Mouse (Mus musculus): ENCODE measurements at regions not wholly inside any gene's neighbourhood (a gene's known extent, or its start where the extent isn't known, plus 50 kb on each side); places are given as distances from the start of the nearest gene placed in this dataset.

DNA sequence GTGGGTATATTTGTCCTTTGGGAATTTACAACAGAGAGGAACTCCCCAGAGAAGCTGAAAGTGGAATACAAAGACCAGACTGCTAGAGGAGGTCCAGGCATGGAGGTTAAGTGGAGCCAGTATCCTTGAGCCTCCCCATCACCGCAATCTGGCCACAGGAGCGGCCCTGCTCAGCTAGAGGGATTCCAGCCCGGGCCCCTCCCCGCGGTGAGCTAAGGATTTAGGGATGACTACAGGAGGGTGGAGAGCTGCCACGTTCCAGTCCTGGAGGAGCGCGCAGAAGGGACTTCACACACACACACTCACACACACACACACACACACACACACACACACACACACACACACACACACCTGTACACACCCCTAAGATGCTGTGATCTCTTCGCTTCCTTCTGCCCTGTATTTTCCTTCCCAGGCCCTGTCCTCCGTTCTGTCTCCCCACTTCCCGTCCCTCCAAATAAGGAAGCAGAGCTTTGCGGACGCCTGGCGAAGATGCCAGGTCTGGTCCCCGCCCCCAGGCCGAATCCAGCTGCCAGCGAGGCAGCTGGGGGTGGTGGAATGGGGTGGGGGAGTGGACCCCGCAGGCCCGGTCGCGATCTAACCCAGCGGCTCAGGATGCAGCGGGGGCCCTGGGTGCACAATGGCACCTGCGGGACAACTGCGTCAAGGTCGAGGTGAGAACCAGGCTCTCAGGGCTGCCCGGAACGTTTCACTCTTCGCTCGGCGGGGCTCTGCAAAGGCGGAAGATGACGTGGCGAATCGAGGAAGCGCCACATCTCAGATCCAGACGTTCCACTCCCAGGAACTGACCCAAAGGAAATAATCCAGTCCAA, 105.3 kb upstream of the Mgme1 start:
- Histone ChIP-seq H3K4me3 (ENCODE audit: low read length) (peak overlapping the region; percentile 79), H3K27me3 (ENCODE audit: control insufficient read depth, insufficient read depth, low read length) (no peaks in the 10 kb centered on the region), H3K4me1 (ENCODE audit: control insufficient read depth, insufficient read depth, low read length) (peaks cover 14% of the 10 kb centered on the region), H3K36me3 (ENCODE audit: control insufficient read depth, insufficient read depth) (no peaks in the 10 kb centered on the region), H3K9ac (ENCODE audit: low read length) (peak overlapping the region; percentile 96), H3K9me3 (replicated peaks; ENCODE audit: control insufficient read depth, low read length) (no peaks in the 10 kb centered on the region), H3K27ac (ENCODE audit: low read length) (peak overlapping the region; percentile 97), H3K4me2 (ENCODE audit: low read depth, low read length) (peak overlapping the region; percentile 72)
- ATAC-seq (replicated peaks; ENCODE audit: extremely low read depth, insufficient read depth, low FRiP score) = peak; percentile 86
- under 1% methylated on average over 35 of the region's 37 CpGs for WGBS

DNA sequence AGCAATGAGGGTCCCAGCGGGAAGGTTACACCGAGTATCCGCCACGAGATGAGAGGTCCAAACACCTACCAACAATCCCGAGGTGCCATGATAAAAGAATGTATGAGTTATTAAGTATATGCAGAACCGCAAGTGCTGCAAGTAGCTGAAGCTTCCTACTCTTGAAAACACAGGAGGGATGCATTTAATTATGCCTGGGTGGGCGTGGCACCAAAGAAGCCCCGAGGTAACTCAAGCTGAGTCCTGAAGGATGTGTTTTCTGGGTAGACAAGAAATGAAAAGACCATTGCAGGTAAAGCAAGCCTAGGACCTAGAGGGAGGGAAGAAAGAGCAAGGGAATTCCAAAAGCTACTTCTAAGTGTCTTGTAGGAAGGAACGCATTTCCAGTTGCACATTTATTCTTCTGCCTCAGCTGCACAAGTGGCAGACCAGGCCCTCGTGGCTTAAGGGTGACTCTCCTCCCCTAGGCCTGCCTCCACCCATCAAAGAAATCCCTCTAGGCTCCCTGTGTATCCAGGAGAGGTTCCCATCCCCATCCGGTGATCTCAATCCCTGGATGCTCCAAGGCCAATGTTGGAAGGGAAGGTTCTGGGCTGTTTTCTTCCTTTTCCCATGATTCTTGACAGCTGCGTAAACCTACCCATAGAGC, 104.2 kb upstream of the Mgme1 start:
- Histone ChIP-seq H3K4me3 (ENCODE audit: low read length) (peak overlapping the region; percentile 79), H3K4me1 (ENCODE audit: control insufficient read depth, insufficient read depth, low read length) (peaks cover 12% of the 10 kb centered on the region), H3K9ac (ENCODE audit: low read length) (peak overlapping the region; percentile 96), H3K4me2 (ENCODE audit: low read depth, low read length) (peak overlapping the region; percentile 72), H3K9me3 (replicated peaks; ENCODE audit: control insufficient read depth, low read length) (no peaks in the 10 kb centered on the region), H3K27me3 (ENCODE audit: control insufficient read depth, insufficient read depth, low read length) (no peaks in the 10 kb centered on the region), H3K27ac (ENCODE audit: low read length) (peak overlapping the region; percentile 97), H3K36me3 (ENCODE audit: control insufficient read depth, insufficient read depth) (no peaks in the 10 kb centered on the region)
- no peak for ATAC-seq (replicated peaks; ENCODE audit: extremely low read depth, insufficient read depth, low FRiP score)
- WGBS = 22% methylated on average over 12 of the region's 12 CpGs

DNA sequence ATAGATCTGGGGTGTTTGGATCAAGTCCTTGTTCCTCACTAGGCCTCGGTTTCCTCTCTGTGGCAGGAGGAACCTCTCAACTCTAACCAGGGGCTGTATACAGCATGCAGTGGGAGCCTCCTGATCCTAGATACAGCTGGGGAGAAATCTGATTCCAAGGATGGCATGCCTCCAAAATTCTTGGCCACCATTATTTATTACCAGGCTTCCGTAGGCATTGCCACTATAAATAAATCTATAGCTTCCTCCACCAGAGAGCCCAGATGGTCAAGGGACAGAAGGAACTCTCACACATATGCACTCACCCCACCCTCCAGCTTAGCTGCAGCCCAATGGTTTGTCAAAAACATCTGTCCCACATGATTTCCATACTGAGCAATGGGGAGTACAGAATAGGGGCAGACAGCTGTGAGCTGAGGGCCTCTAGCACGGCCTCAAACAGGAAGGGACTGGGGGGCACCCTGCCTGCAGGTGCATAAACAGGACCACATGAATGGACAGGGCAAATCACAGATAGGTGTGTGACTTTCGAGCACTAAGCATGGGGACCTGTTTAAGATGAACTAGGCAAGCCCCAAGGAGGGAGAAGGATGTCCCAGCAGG, 100.8 kb upstream of the Mgme1 start:
- Histone ChIP-seq H3K9me3 (replicated peaks; ENCODE audit: control insufficient read depth, low read length) (no peaks in the 10 kb centered on the region), H3K27ac (ENCODE audit: low read length) (no peak overlapping the region), H3K4me1 (ENCODE audit: control insufficient read depth, insufficient read depth, low read length) (peaks cover 12% of the 10 kb centered on the region), H3K36me3 (ENCODE audit: control insufficient read depth, insufficient read depth) (no peaks in the 10 kb centered on the region), H3K9ac (ENCODE audit: low read length) (no peak overlapping the region), H3K27me3 (ENCODE audit: control insufficient read depth, insufficient read depth, low read length) (no peaks in the 10 kb centered on the region), H3K4me2 (ENCODE audit: low read depth, low read length) (no peak overlapping the region), H3K4me3 (ENCODE audit: low read length) (no peak overlapping the region)
- no peak for ATAC-seq (replicated peaks; ENCODE audit: extremely low read depth, insufficient read depth, low FRiP score)
- 64% methylated on average over 4 of the region's 4 CpGs for WGBS

DNA sequence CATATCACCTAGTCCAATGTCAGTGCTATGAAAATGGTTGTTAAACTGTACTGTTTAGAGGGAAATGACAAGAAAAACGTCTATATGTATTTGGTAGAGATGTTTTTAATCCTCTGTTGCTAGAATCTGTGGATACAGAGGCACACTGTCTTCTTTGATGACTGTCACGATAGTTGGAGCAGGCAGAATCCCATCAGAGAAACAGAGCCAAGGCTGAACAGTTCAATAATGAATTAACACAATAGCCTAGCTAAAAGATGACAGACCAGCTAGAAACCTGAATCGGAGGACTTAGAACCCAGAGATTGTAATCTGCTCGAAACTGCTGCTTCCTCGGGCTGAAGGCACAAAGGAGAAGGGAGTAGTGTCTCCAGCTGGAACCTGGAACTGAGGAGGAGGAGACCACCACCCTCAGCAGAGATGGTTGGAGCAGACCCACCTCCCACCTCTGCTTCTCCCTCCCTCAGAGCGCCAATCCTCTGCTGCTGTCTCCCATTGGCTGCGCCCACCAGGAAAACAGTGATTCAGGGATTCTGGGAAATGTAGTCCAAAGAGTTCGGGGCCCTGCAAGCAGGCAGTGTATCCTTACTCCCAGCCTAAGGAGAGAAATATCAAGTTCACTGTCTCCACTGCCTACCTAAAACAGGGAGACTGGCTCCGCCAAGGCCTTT, 98.2 kb upstream of the Mgme1 start:
- peak; percentile 55 for ATAC-seq (replicated peaks; ENCODE audit: extremely low read depth, insufficient read depth, low FRiP score)
- Histone ChIP-seq H3K4me2 (ENCODE audit: low read depth, low read length) (peak overlapping the region; percentile 63), H3K9me3 (replicated peaks; ENCODE audit: control insufficient read depth, low read length) (no peaks in the 10 kb centered on the region), H3K36me3 (ENCODE audit: control insufficient read depth, insufficient read depth) (no peaks in the 10 kb centered on the region), H3K27me3 (ENCODE audit: control insufficient read depth, insufficient read depth, low read length) (no peaks in the 10 kb centered on the region), H3K9ac (ENCODE audit: low read length) (peak overlapping the region; percentile 62), H3K4me1 (ENCODE audit: control insufficient read depth, insufficient read depth, low read length) (peaks cover 10% of the 10 kb centered on the region), H3K4me3 (ENCODE audit: low read length) (peak overlapping the region; percentile 49), H3K27ac (ENCODE audit: low read length) (no peak overlapping the region)
- 13% methylated on average over 9 of the region's 9 CpGs for WGBS

DNA sequence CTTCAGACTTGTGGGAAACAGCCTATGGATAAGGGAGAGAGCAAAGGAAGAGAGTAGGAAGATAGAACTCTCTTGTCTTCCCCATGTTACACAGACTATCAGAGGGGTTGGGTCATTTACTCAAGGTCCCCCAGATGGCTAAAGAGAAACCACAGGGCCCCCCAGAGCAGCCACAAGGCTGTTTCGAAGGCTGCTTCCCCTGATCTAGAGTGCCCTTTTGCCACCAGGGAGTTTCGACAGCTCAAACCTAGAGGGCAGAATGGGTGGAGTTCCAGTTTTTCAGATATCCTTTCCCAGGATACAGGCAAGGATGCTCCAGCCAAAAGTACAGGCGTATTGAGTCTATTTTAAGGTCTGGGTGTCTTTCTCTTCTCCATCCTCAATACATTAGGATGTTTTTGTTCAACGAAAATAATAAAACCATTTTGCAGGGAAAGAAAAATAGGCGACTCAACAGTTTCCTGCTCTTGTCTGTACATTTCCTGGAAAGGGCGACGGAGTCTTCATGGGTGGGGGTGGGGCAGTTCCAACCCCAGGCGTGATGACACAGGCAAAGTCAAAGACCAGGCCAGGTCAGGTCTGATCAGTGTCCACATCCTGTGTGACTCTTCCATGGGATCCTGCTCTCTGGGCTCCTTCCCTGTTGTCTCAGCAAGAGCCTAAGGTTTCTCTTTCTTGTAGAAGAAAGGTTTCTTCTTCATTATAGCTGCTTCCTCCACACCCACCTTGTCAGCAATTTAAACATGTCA, 96.9 kb upstream of the Mgme1 start:
- Histone ChIP-seq H3K9me3 (replicated peaks; ENCODE audit: control insufficient read depth, low read length) (no peaks in the 10 kb centered on the region), H3K4me3 (ENCODE audit: low read length) (no peak overlapping the region), H3K36me3 (ENCODE audit: control insufficient read depth, insufficient read depth) (no peaks in the 10 kb centered on the region), H3K27ac (ENCODE audit: low read length) (no peak overlapping the region), H3K27me3 (ENCODE audit: control insufficient read depth, insufficient read depth, low read length) (no peaks in the 10 kb centered on the region), H3K4me1 (ENCODE audit: control insufficient read depth, insufficient read depth, low read length) (peaks cover 10% of the 10 kb centered on the region), H3K9ac (ENCODE audit: low read length) (no peak overlapping the region), H3K4me2 (ENCODE audit: low read depth, low read length) (no peak overlapping the region)
- ATAC-seq (replicated peaks; ENCODE audit: extremely low read depth, insufficient read depth, low FRiP score) = no peak
- WGBS = 53% methylated on average over 8 of the region's 8 CpGs

DNA sequence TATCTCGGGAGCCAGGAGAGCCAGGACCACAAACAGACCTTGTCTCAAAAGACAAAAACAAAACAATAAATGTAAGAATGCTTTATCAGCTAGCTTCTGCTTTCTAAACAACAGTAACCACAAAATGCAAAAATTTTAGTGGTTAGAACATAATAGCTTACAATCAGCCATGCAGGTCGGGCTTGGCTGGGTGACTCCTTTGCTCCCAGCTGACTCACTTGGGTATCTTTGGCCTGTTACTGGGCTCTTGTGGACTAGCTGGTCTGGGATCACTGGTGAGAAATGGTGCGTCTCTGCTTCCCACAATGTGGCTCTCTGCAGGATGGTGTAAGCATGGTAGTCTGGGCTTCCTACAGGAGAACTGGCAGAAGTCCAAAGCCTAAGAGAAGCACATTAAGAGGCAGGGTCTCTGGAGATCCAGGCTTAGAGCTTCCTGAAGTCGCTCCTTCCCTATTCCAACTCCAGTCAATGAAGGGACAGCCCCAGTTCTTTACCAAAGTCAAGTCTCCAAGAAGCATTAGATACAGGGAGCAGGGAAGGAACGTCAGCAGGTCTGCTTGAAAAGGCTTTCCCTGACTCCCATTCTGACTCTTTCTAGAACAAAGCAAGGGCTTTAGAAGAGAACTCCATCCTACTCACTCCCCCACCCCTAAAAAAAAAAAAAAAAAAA, 96.0 kb upstream of the Mgme1 start:
- H3K4me1 ChIP-seq (ENCODE audit: control insufficient read depth, insufficient read depth, low read length) = peaks cover 10% of the 10 kb centered on the region
- no peak overlapping the region for H3K4me3 ChIP-seq (ENCODE audit: low read length)
- WGBS = 83% methylated on average over 5 of the region's 5 CpGs
- no peak overlapping the region for H3K27ac ChIP-seq (ENCODE audit: low read length)
- H3K9me3 ChIP-seq (replicated peaks; ENCODE audit: control insufficient read depth, low read length) = no peaks in the 10 kb centered on the region
- H3K4me2 ChIP-seq (ENCODE audit: low read depth, low read length) = no peak overlapping the region
- no peaks in the 10 kb centered on the region for H3K36me3 ChIP-seq (ENCODE audit: control insufficient read depth, insufficient read depth)
- no peak overlapping the region for H3K9ac ChIP-seq (ENCODE audit: low read length)
- no peak for ATAC-seq (replicated peaks; ENCODE audit: extremely low read depth, insufficient read depth, low FRiP score)
- H3K27me3 ChIP-seq (ENCODE audit: control insufficient read depth, insufficient read depth, low read length) = no peaks in the 10 kb centered on the region

DNA sequence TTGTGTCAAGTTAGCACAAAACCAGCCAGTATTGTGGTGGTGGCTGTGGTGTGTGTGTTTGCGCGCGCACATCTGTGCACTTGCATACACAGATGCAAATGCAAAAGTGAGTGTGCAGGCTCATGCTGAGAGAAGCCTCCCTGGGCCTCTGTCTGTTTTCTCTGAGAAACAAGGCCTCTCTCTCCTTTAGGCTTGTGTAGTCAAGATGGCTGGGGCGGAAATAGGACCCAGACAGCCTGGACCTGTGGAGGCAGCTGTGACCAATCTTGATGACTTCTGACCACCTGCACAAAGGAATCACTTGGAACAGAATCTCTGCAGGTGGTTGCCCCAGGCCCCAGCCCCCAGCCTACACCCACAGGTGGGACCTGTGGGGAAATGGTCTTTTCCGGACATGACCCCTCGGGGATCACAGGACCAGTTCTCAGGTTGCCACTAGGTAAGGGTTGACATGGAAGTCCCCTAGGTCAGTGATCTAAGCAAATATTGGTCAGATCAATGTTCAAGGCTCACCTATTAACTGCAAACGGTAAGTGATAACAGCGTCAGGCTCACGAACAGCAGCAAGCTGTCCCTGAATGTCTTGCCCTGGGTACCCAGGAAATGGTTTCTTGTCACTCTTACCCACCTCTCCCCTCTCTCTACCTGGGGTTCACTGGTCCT, 93.8 kb upstream of the Mgme1 start:
- Histone ChIP-seq H3K9ac (ENCODE audit: low read length) (peak overlapping the region; percentile 64), H3K4me2 (ENCODE audit: low read depth, low read length) (peak overlapping the region; percentile 22; the same call in 1 of the 2 replicates), H3K27me3 (ENCODE audit: control insufficient read depth, insufficient read depth, low read length) (no peaks in the 10 kb centered on the region), H3K36me3 (ENCODE audit: control insufficient read depth, insufficient read depth) (no peaks in the 10 kb centered on the region), H3K4me1 (ENCODE audit: control insufficient read depth, insufficient read depth, low read length) (peaks cover 10% of the 10 kb centered on the region), H3K9me3 (replicated peaks; ENCODE audit: control insufficient read depth, low read length) (no peaks in the 10 kb centered on the region), H3K27ac (ENCODE audit: low read length) (peak overlapping the region; percentile 88), H3K4me3 (ENCODE audit: low read length) (no peak overlapping the region)
- ATAC-seq (replicated peaks; ENCODE audit: extremely low read depth, insufficient read depth, low FRiP score) = no peak
- WGBS = 77% methylated on average over 9 of the region's 9 CpGs

DNA sequence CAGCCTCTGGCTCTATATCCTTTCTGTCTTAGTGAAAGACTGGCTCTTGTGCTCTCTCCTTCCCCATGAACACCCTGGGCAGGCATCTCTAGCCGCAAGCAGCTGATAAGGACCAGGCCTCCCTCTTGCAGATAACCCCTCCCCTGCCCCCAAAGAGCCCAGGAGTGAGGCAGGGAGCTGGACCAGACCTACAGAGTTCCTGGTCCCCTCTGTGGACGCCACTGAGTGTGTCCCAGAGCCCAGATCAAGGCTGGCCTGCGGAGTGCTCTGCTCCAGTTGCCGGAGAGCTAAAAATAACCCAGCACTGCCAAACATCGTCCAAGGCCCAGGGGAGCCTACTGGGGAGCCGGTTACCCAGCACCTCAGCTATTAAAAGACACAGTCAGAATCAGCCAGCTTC, 93.2 kb upstream of the Mgme1 start:
- H3K27ac ChIP-seq (ENCODE audit: low read length) = peak overlapping the region; percentile 88
- peaks cover 15% of the 10 kb centered on the region for H3K4me1 ChIP-seq (ENCODE audit: control insufficient read depth, insufficient read depth, low read length)
- no peaks in the 10 kb centered on the region for H3K36me3 ChIP-seq (ENCODE audit: control insufficient read depth, insufficient read depth)
- H3K9ac ChIP-seq (ENCODE audit: low read length) = peak overlapping the region; percentile 64
- H3K4me2 ChIP-seq (ENCODE audit: low read depth, low read length) = peak overlapping the region; percentile 22; the same call in 1 of the 2 replicates
- no peaks in the 10 kb centered on the region for H3K27me3 ChIP-seq (ENCODE audit: control insufficient read depth, insufficient read depth, low read length)
- H3K9me3 ChIP-seq (replicated peaks; ENCODE audit: control insufficient read depth, low read length) = no peaks in the 10 kb centered on the region
- ATAC-seq (replicated peaks; ENCODE audit: extremely low read depth, insufficient read depth, low FRiP score) = peak; percentile 91
- WGBS = 12% methylated on average over 6 of the region's 6 CpGs
- no peak overlapping the region for H3K4me3 ChIP-seq (ENCODE audit: low read length)
